Mouse (Mus musculus): ENCODE data around the gene Strbp.

The Strbp gene

DNA sequence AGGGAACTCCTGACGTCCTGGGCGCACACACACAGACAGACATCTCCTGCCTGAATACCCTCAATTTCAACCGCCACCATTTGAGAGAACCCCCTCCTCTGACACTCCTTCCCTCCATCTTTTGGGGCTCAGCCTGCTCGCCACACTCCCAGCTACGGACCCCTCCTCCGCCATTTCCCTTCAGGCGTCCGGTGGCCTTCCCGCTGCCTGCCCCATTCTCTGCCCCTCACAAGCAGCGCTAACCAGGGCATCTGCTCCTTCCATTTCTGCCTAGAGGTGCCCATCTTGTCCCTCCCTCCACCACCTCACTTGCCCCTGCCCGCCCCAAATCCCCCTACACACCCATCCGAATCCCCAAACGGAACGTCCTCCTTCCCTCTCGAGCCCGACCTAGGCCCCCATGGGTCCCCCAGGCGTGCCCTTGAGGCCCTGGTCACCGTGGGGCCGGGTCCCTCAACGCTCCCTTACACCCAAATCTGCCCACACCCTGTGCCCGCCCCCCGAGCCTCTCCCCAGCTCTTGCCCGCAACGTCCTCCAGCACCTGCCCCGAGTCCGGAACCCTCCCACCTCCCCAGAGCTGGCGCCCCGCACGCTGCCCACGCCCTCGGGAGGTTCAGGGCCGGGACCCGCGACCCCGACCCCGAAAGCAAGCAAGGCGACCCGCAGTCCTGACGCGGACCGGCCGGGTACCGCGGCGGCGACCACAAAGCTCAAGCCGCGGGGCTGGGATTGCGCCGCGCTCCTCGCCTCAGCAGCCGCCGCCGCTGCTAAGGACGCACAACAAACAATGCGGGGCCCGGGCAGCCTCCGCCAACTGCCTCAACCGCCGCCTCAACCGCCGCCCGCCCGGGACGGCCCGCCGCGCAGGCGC lies 1.1 kb downstream of the Strbp start:
- DNase-seq (ENCODE audit: low read depth, low spot score) = peak; percentile 17

DNA sequence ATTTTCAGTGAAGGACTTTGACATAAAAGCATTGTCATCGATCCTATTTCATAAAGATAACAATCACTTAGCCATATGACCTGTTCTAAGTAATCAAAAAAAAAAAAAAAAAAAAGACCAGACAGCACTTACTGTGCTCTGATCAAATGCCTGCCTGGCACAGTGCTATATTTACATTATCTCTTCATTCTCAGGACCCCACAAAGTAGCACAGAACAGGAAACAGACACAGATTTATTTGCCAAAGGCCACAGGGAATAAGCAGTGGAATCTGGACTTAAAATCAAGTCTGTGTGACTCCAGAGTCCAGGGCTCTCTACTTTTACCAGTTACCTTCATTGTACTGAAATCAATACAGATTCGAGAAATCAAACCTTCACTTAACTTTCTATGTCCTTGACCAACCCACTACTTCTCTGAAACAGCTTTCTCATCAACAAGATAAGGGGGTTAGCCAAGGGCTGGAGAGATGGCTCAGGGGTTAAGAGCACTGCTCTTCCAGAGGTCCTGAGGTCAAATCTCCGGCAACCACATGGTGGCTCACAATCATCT lies 14.5 kb downstream of the Strbp start:
- DNase-seq (ENCODE audit: low read depth, low spot score) = no peak

DNA sequence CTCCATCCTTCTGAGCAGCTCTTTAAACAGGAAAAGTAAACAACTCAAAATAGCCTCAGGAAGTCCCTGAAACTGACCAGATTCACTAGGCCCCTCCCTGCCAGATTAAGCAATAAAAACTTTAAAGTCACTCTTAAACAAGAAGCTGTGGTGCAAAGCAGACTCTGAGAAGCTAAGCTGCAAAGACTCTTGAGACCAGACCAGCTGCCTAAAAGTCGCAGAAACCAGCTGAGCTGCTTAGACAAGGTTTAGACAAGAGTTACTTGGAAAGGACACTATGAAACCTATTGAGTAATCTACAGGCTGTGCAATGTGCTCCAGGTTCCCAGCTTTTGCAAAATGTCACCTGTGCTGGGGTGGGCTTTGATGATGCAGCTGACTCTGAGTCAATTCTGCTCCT lies 16.6 kb downstream of the Strbp start:
- no peak for DNase-seq (ENCODE audit: low read depth, low spot score)

DNA sequence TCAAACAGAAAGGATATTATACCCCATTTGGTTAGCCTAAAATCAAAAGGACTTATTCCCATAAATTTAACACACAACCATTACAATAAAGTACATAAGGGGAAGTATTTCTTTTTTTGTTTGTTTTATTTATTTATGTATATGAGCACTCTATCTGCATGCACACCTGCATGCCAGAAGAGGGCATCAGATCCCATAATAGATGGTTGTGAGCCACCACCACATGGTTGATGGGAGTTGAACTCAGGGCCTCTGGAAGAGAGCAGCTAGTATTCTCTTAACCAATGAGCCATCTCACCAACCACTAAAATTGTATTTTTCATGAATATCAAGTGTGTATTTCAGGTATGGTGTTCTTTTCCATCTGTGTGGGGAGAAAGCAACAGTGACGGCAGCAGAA lies 18.8 kb downstream of the Strbp start:
- DNase-seq (ENCODE audit: low read depth, low spot score) = no peak

DNA sequence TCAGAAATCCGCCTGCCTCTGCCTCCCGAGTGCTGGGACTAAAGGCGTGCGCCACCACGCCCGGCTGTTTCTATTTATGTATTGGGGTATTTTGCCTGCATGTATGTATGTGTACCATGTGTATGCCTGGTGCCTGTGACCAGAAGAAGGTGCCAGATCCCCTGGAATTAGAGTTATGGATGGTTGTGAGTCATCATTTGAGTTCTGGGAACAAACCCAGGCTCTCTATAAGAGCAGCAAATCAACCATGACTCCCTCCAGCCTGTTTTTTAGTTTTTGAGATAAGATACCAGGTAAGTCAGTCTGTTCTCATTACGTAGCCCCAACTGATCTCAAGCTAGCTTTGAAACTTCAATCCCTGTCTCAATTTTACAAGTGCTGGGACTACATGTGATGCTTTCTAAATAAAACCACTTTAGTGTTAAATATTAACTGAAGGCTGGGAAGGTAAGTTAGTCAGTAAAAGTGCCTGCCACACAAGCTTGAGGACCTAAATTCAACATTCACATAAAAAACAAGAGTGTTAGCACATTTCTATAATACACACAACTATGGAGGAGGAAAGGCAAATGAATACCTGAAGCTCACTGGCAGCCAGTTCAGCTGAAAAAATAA lies 21.4 kb downstream of the Strbp start:
- no peak for DNase-seq (ENCODE audit: low read depth, low spot score)

DNA sequence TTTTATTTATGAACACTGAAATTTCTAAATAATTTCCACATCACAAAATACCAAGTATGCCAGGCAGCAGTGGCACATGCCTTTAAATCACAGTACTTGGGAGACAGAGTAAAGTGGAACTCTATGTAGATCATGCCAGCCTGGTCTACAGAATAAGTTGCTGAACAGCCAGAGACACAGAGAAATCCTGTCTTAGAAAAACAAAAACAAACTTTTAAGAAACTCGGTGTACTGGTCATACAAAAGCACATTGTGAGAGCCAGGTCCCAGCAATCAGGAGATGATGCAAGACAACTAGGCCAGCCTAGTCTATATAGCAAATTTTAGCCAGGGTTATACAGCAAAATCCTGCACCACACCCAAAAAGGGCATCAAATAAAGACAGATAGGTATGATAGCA lies 52.6 kb downstream of the Strbp start:
- no peak for DNase-seq (ENCODE audit: low read depth, low spot score)

DNA sequence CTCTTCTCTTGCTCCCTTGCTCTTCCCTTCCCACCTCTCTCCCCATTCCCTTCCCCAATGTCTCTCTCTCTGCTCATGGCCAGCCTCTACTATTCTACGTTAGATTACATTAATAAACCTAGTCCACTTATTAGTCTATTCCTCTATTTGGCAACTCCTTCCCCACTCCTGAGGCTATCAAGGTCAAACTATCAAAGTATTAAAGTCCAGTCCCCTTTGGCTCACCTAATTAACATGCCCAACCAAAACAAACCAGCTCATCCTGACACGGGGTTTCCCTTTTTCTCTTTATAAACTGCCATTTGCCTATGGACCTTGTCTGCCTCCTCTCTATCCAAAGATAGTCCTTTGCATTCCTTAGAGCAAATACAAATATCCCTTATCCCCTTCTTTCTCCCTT lies 54.1 kb downstream of the Strbp start:
- DNase-seq (ENCODE audit: low read depth, low spot score) = no peak

DNA sequence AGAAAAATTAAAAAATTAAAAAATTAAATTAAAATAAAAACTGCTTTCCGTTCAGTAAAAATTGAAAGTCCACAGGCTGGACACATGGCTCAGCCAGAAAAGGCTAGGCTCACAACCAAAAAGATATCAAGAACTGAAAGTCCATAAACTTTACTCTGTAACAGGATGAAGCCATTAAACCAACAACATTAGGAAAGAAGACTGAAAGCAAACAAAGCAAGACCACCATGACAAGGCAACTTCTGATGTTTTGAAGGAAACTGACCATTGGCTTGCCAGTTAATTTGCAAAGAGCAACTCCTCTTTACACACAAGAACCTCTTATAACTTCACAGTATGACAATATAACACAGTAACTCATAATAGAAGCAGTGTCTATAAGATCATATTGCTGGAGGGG lies 54.7 kb downstream of the Strbp start:
- no peak for DNase-seq (ENCODE audit: low read depth, low spot score)

DNA sequence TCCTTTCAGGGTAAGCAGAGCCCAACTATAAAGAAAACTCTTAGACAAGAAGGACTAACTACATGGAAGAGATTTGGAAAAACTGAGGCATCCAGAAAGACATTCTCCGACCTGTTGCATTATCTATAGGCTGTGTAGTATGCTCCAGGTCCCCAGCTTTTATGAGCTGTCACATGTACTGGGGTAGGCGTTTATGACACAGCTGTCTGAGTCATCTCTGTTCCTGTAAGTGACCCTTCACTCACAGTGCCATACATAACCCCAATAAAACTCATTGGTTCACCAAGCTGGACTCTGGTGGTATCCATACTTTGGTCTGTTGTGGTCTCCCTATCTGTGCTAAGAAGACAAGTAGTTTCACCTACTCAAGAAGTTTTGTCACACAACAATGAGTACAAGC lies 80.3 kb downstream of the Strbp start:
- no peak for DNase-seq (ENCODE audit: low read depth, low spot score)

DNA sequence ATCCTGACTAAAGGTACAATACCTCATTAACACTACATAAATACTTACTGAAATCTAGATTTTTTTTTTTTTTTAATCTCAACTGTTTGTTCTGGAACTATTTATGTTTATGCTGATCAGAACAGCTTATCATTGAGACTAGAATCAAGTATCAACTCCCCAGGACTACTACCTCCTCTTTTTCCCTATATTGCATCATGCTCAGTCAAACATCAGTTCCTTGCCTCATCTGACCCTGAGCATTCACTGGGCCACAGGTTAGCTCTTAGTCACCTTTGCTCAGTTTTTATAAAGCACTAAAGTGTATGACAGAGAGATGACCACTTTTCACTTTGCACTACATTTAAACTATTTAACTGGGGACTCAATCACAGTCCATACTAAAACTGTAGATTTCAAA lies 115.7 kb downstream of the Strbp start:
- no peak for DNase-seq (ENCODE audit: low read depth, low spot score)

DNA sequence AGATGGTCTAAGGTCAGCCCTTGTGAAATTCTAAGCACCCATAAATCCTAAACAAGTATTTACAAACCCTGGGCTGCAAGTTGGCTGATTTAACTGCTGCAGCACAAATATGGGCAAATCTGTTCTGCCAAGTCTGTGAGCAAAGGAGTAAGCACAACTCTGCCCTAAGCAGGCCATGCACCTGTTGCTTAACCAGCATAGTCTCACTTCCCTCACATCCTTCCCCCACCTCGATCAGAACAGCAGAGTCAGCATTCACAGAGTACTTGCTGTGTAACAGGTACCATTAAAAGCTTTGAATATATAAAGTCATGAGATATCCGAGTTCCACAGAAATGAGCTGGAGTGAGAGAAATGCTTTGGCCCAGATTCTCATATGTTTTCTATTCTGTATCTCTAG lies 125.5 kb downstream of the Strbp start:
- DNase-seq (ENCODE audit: low read depth, low spot score) = no peak

DNA sequence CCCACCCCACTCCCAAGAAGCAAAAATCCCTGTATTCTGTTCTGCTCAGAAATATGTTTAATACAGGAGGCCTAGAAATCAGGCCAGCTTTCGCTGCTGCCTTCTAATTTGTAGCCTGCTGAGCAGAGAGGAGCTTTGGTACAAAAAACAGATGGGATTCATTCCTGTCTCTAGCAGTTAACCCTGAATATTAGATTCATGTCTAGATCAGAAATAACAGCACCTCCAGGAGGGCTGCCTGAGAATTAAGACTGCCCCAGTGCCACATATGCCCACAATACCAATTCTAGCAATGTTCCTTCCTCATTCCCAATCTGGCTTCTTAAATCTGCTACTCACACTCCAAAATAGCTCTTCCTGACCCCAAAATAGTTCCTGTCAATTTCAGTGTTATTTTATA lies 127.0 kb downstream of the Strbp start:
- no peak for DNase-seq (ENCODE audit: low read depth, low spot score)

DNA sequence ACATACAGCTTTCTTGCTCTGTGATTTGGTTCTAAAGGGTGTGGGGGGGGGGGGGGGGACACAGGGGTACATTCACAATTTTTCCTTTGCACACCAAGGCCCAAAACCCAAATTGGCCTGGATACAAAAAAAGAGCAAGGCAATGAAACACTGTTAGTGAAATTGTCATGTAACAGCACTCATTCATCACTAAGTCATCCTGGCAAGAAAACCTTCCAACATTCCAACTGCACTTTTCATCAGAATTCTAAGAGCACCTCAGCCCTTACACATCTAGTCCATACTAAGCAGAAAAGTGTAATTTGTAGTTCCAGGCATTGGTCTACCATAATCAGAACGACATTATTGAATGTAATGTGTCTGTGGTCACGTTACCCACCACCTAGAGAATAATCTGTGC lies 131.5 kb downstream of the Strbp start:
- no peak for DNase-seq (ENCODE audit: low read depth, low spot score)

DNA sequence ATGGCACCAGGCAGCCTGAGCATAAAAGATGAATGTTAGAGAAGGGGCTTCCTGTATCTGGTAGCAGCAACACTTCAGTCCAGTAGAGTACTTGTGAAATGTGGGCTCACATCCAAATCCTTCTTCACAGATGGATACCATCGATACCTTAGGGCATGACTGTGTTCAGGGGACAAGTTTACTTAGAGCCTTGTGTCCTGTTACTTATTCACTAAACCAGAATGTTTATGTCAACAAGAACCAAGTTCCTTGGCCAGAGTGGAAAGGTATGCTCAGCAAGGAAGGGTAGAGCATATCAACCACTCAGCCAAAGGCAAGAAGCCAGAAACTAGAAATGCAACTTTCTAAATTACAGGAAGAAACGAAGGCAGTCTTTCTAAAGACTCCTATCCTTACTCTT lies 133.0 kb downstream of the Strbp start:
- DNase-seq (ENCODE audit: low read depth, low spot score) = no peak

DNA sequence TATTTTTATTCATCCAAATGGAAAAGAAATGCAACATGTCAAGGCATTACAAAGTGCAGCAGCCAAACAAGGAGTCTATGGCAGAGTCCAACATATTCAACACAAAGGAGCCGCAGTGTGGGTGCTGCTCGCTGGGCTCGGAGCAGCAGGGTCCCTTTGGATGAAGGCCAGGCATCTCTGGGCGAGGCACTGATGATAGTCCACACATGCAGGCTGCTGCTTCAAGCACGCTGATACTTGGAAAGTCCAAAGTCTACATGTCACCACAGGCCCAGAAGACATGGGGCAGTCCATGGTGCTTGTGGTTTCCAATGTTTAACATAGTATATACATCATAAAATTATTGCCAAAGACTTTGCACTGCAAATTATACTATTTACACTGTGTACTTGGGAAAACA lies 133.8 kb downstream of the Strbp start:
- DNase-seq (ENCODE audit: low read depth, low spot score) = no peak

DNA sequence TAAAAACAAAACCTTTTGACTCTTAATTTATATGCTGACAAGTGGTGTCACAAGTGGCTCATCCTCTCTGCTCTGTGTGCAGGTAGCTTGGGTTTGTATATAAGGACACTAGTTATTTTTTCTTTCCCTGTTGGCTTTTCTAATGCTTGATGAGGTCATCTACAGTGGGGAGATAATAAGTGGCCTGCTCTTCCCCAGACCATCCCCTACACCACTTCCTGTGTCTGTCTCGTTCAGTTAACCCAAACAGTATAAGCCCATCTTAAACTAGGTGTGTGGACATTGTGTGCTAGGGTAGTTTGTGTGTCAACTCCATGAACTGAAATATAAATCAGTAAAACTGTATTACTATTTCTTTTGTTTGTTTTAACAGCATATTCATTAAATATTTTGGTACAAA lies 137.6 kb downstream of the Strbp start:
- no peak for DNase-seq (ENCODE audit: low read depth, low spot score)

DNA sequence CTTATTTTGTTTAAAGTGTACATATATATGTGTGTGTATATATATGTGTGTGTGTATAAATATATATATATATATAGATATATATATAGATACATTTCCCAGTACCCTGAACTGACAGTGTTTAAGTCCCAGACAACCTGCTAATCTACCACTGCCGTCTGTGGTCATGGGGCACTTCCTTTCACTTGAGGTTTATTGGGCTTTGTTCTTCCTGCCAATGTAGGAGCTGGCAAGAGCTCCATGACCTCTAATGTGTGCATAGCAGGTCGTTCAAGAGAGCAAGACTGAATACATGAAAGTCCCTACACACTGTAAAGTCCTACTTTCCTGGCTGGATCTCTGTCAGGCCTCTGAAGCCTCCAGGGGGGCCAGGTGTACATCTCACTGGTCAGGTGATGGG lies 138.1 kb downstream of the Strbp start:
- DNase-seq (ENCODE audit: low read depth, low spot score) = no peak

DNA sequence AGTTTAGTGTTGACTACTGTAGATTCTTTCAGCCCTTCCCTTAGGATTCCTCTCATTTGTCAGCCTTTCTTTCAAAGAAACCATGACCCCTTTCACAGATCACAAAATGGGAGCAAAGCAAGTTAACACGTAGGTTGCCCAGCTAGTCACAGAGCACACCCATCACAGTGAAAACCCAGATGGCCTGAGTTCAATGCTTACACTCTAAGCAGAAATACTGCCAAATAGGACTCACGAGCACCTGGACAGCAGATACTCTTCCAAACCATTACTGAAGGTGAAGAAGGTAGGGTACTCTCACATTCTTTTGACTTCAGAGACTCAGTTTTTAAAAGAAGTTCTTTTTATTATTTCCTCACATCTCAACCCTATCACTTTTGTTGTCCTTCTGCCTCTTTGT lies 147.3 kb downstream of the Strbp start:
- no peak for DNase-seq (ENCODE audit: low read depth, low spot score)

DNA sequence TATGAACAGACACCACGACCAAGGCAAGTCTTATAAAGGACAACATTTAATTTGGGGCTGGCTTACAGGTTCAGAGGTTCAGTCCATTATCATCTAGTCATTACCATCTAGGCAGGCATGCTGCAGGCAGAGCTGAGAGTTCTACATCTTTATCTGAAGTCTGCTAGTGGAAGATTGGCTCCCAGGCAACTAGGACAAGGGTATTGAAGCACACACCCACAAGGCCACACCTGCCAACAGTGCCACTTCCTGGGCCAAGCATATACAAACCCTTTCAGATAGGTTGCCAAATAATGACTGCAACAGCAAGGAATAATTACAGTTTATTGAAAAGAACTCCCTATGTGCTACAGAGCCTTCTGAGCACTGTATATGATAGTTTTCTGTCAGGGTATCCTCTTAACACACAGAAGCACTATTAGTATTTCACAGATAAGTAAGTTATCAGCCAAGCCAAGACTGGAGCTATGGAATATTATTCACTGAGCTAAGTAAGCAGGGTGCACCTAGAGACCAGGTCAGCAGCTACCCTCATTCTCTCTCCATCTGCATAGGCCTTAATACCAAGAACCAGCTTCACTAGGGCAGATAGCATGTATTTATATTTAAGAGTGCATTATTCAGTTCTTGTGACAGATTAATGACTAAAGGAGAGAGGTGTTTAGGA lies 154.2 kb downstream of the Strbp start:
- DNase-seq (ENCODE audit: low read depth, low spot score) = no peak

DNA sequence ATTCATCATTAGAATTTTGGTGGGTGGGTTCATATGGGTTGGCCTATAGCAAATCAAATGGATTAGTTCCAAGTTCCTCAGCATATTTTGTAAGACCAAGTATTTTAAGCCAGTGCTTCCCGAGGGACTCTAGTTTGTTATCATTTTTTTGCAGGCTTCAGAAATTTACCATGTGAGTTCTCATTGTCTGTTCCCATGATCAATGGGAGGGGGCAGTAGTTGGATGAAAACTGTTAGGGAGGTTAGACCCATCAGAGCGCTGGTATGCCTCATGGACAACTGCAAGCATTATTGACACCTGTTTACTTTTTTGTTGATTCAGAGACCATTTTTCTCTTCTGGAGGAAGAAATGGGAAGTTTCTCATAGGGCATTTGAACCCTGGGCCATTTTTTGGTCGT lies 172.0 kb downstream of the Strbp start:
- DNase-seq (ENCODE audit: low read depth, low spot score) = no peak

DNA sequence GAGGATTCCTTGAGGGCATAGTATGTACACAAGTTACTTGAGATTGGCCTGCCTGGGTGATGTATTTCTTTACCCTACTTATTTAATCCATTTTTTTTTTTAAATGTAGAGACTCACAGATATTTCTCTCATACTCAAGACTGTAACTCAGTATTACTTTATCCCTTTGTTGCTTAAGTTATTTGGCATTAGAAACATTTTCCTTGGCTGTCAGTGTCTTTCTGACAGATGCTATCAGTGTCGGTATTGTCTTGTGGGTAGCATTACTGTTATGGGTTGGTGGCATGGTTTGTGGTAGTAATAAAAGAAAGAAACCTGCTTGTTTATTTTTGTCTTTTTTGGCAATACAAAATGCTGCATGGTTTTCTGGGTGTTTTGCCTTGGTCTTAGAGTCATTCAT lies 172.9 kb downstream of the Strbp start:
- no peak for DNase-seq (ENCODE audit: low read depth, low spot score)

DNA sequence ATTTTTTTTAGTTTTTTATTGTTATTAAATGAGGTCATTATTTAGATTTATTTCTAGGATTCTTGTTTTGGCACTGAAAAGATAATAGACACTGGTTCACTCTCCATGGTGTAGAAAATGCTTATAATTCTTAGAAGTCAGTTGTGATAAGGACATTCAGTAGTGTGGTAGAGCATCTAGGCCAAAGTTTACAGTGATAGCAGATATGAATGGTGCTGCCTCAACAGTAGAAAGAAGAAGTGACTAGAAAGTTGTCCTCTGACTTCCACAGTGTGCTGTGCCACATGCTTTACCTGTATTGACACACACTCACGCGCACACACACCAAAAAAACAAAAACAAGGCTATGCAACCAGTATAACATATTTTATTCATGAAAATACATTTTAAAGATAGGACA lies 174.3 kb downstream of the Strbp start:
- no peak for DNase-seq (ENCODE audit: low read depth, low spot score)

DNA sequence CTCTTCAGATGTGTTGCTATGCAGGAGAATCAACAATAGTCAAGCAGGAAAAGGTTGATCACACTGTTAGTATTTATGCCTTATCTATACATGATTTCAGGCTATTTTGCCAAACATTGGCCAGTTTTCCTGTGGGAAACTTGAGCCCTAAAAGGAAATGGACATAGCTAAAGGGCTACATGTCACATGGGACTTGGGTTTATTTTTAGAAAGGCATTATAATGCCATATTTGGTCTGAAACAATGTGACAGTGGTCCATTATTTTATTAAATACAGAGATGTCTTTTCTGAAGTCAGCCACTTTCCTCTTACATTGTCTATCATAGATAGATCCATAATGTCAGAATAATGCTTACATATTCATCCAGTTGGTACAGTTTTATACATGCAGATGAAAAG lies 176.1 kb downstream of the Strbp start:
- no peak for DNase-seq (ENCODE audit: low read depth, low spot score)
